Mouse (Mus musculus) lung, adult 2 months (tissue): ENCODE measurements around the gene Pcolce.
A peak's percentile ranks its signal among the peaks of the same experiment; 100 is the strongest.

Experiments
- CTCF ChIP-seq: fragments of 200-500 bp; IDR thresholded peaks from 2 replicates; pipeline ENCODE4 v1.5.1; 2011; ENCODE audit warnings: mild to moderate bottlenecking, low read length, control low read depth; ENCODE audit not compliant: insufficient read depth
- POLR2A ChIP-seq: fragments of 200-500 bp; IDR thresholded peaks from 2 replicates; pipeline ENCODE4 v1.6.1; 2011; ENCODE audit warnings: low read depth, mild to moderate bottlenecking, control low read depth, low read length, borderline replicate concordance; ENCODE audit errors: extremely low read depth

DNA sequence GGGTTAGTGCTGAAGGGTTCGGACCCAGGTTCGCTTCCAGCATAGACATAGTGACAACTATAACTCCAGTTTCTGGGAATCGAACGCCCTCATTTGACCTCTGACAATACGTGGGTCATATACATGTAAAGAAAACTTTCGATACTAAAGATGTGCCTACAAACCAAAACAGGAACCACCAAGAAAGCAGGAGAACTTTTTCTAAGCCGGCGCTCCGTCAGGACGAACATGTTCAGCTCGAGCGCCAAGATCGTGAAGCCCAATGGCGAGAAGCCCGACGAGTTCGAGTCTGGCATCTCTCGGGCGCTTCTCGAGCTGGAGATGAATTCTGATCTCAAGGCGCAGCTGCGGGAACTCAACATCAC lies 12.2 kb downstream of the Pcolce start:
- TF ChIP-seq POLR2A (0 out of 2 replicates have a peak, but pooled peaks have one; percentile 17), CTCF (no peak)
